Mouse (Mus musculus): ENCODE data around the gene Card10. TPM values are rescaled to one million over a fixed set of nuclear protein-coding genes. Genes with fewer than 3 reads are reported as not detected.

Card10 gene
- polyA plus RNA-seq, 1 experiment from 2014 or later = 6.6 TPM

GRCm38 (mm10) chr15:78832701-78833123, 29.9 kb upstream of the Card10 start:
- H3K27ac ChIP-seq = peak overlapping the region; percentile 87
- H3K4me3 ChIP-seq (replicated peaks) = no peak overlapping the region
- no peaks in the 10 kb centered on the region for H3K9me3 ChIP-seq
- no peak overlapping the region; the same call in 1 of the 2 replicates for H3K9ac ChIP-seq
- peak; percentile 41; the same call in 1 of the 2 replicates for ATAC-seq (ENCODE audit: insufficient read depth, low FRiP score, low read depth)
- peak overlapping the region; percentile 37; the same call in 1 of the 2 replicates for H3K4me2 ChIP-seq
- peaks cover 61% of the 10 kb centered on the region for H3K4me1 ChIP-seq
- H3K36me3 ChIP-seq = no peaks in the 10 kb centered on the region
- WGBS = 26% methylated on average over 14 of the region's 14 CpGs
- no peaks in the 10 kb centered on the region for H3K27me3 ChIP-seq (replicated peaks)

GRCm38 (mm10) chr15:78831720-78832657, 29.1 kb upstream of the Card10 start:
- no peaks in the 10 kb centered on the region for H3K9me3 ChIP-seq
- H3K4me3 ChIP-seq (replicated peaks) = peak overlapping the region; percentile 15
- peak overlapping the region; percentile 87 for H3K27ac ChIP-seq
- peak overlapping the region; percentile 37 for H3K4me2 ChIP-seq
- ATAC-seq (ENCODE audit: insufficient read depth, low FRiP score, low read depth) = peak; percentile 63
- H3K9ac ChIP-seq = no peak overlapping the region
- no peaks in the 10 kb centered on the region for H3K27me3 ChIP-seq (replicated peaks)
- H3K36me3 ChIP-seq = no peaks in the 10 kb centered on the region
- 35% methylated on average over 18 of the region's 19 CpGs for WGBS
- peaks cover 65% of the 10 kb centered on the region for H3K4me1 ChIP-seq

- Histone ChIP-seq H3K27me3 (replicated peaks) (no peaks in the 10 kb centered on the region), H3K27ac (peak overlapping the region; percentile 87), H3K9ac (no peak overlapping the region), H3K9me3 (no peaks in the 10 kb centered on the region), H3K4me3 (replicated peaks) (no peak overlapping the region), H3K4me2 (no peak overlapping the region; the same call in 1 of the 2 replicates), H3K4me1 (peaks cover 63% of the 10 kb centered on the region), H3K36me3 (no peaks in the 10 kb centered on the region)
- 54% methylated on average over 10 of the region's 10 CpGs for WGBS
- ATAC-seq (ENCODE audit: insufficient read depth, low FRiP score, low read depth) = no peak
Measured at GRCm38 (mm10) chr15:78830742-78831719, 28.2 kb upstream of the Card10 start.

- no peaks in the 10 kb centered on the region for H3K36me3 ChIP-seq
- H3K27ac ChIP-seq = no peak overlapping the region
- no peak for ATAC-seq (ENCODE audit: insufficient read depth, low FRiP score, low read depth)
- no peak overlapping the region for H3K4me3 ChIP-seq (replicated peaks)
- H3K9ac ChIP-seq = no peak overlapping the region
- 91% methylated on average over 1 of the region's 1 CpGs for whole genome bisulfite sequencing
- H3K27me3 ChIP-seq (replicated peaks) = no peaks in the 10 kb centered on the region
- no peaks in the 10 kb centered on the region for H3K9me3 ChIP-seq
- no peak overlapping the region for H3K4me2 ChIP-seq
- H3K4me1 ChIP-seq = peaks cover 50% of the 10 kb centered on the region
Measured at GRCm38 (mm10) chr15:78829636-78830035, 26.8 kb upstream of the Card10 start.

GRCm38 (mm10) chr15:78828315-78828714, 25.5 kb upstream of the Card10 start:
- 27% methylated on average over 5 of the region's 5 CpGs for WGBS

GRCm38 (mm10) chr15:78826213-78827204, 23.7 kb upstream of the Card10 start:
- H3K4me1 ChIP-seq = peaks cover 25% of the 10 kb centered on the region
- no peaks in the 10 kb centered on the region for H3K27me3 ChIP-seq (replicated peaks)
- no peak overlapping the region for H3K9ac ChIP-seq
- no peaks in the 10 kb centered on the region for H3K36me3 ChIP-seq
- H3K9me3 ChIP-seq = no peaks in the 10 kb centered on the region
- ATAC-seq (ENCODE audit: insufficient read depth, low FRiP score, low read depth) = peak; percentile 76
- H3K4me3 ChIP-seq (replicated peaks) = no peak overlapping the region
- no peak overlapping the region for H3K4me2 ChIP-seq
- 21% methylated on average over 28 of the region's 28 CpGs for WGBS
- no peak overlapping the region for H3K27ac ChIP-seq

More at GRCm38 (mm10) chr15:78828315-78828714, 25.5 kb upstream of the Card10 start:
- H3K27me3 ChIP-seq (replicated peaks) = no peaks in the 10 kb centered on the region
- ATAC-seq (ENCODE audit: insufficient read depth, low FRiP score, low read depth) = no peak
- H3K27ac ChIP-seq = 0 out of 2 replicates have a peak overlapping the region, but pooled peaks have one; percentile 11
- H3K9me3 ChIP-seq = no peaks in the 10 kb centered on the region
- H3K9ac ChIP-seq = no peak overlapping the region
- H3K36me3 ChIP-seq = no peaks in the 10 kb centered on the region
- no peak overlapping the region for H3K4me3 ChIP-seq (replicated peaks)
- no peak overlapping the region for H3K4me2 ChIP-seq
- H3K4me1 ChIP-seq = peaks cover 40% of the 10 kb centered on the region

GRCm38 (mm10) chr15:78816074-78816391, 13.2 kb upstream of the Card10 start:
- H3K9me3 ChIP-seq = no peaks in the 10 kb centered on the region
- H3K4me3 ChIP-seq (replicated peaks) = no peak overlapping the region
- H3K27ac ChIP-seq = peak overlapping the region; percentile 61
- WGBS = 61% methylated on average over 6 of the region's 6 CpGs
- peaks cover 8% of the 10 kb centered on the region; the same call in 1 of the 2 replicates for H3K4me1 ChIP-seq
- H3K36me3 ChIP-seq = no peaks in the 10 kb centered on the region
- no peak overlapping the region for H3K4me2 ChIP-seq
- H3K9ac ChIP-seq = no peak overlapping the region
- no peaks in the 10 kb centered on the region; the same call in 1 of the 2 replicates for H3K27me3 ChIP-seq (replicated peaks)
- 0 out of 2 replicates have a peak, but pooled peaks have one; percentile 4 for ATAC-seq (ENCODE audit: insufficient read depth, low FRiP score, low read depth)

GRCm38 (mm10) chr15:78815314-78816073, 12.7 kb upstream of the Card10 start:
- Histone ChIP-seq H3K36me3 (no peaks in the 10 kb centered on the region), H3K4me1 (peaks cover 8% of the 10 kb centered on the region; the same call in 1 of the 2 replicates), H3K9me3 (no peaks in the 10 kb centered on the region), H3K27me3 (replicated peaks) (no peaks in the 10 kb centered on the region; the same call in 1 of the 2 replicates), H3K9ac (no peak overlapping the region), H3K4me3 (replicated peaks) (no peak overlapping the region), H3K27ac (peak overlapping the region; percentile 61), H3K4me2 (peak overlapping the region; percentile 1; the same call in 1 of the 2 replicates)
- WGBS = 34% methylated on average over 11 of the region's 11 CpGs
- ATAC-seq (ENCODE audit: insufficient read depth, low FRiP score, low read depth) = peak; percentile 78; the same call in 1 of the 2 replicates

- no peaks in the 10 kb centered on the region for H3K27me3 ChIP-seq (replicated peaks)
- H3K9me3 ChIP-seq = no peaks in the 10 kb centered on the region
- no peak overlapping the region for H3K4me3 ChIP-seq (replicated peaks)
- peaks cover 8% of the 10 kb centered on the region; the same call in 1 of the 2 replicates for H3K4me1 ChIP-seq
- H3K9ac ChIP-seq = no peak overlapping the region
- ATAC-seq (ENCODE audit: insufficient read depth, low FRiP score, low read depth) = no peak
- no peak overlapping the region for H3K27ac ChIP-seq
- H3K4me2 ChIP-seq = no peak overlapping the region
- H3K36me3 ChIP-seq = no peaks in the 10 kb centered on the region
- WGBS = 79% methylated on average over 4 of the region's 4 CpGs
Measured at GRCm38 (mm10) chr15:78813603-78814002, 10.8 kb upstream of the Card10 start.

- H3K4me2 ChIP-seq = no peak overlapping the region
- H3K4me1 ChIP-seq = peaks cover 11% of the 10 kb centered on the region; the same call in 1 of the 2 replicates
- H3K4me3 ChIP-seq (replicated peaks) = no peak overlapping the region
- H3K9me3 ChIP-seq = no peaks in the 10 kb centered on the region
- H3K27me3 ChIP-seq (replicated peaks) = no peaks in the 10 kb centered on the region
- 51% methylated on average over 9 of the region's 9 CpGs for WGBS
- no peak overlapping the region for H3K9ac ChIP-seq
- H3K36me3 ChIP-seq = no peaks in the 10 kb centered on the region
- ATAC-seq (ENCODE audit: insufficient read depth, low FRiP score, low read depth) = no peak
- no peak overlapping the region for H3K27ac ChIP-seq
Measured at GRCm38 (mm10) chr15:78810146-78810545, 7.3 kb upstream of the Card10 start.

Data from stomach, embryonic 15.5 days (tissue).